Mouse (Mus musculus): Measurements from ENCODE around the gene Atxn1l. TPM values are rescaled to one million over a fixed set of nuclear protein-coding genes. Genes with fewer than 3 reads are reported as not detected.

Gene Atxn1l
- total RNA-seq, 2 experiments from 2014 or later, result 41.0 to 41.8 TPM

GRCm38 (mm10) chr8:109736819-109737218 lies 720 bp downstream of the Atxn1l start:
- DNase-seq (ENCODE audit: low spot score in 2 of 2), result no peak
- intact Hi-C loops (cut with DNase I), result no loop called here

GRCm38 (mm10) chr8:109734018-109734417 lies 3.5 kb downstream of the Atxn1l start:
- DNase-seq (ENCODE audit: low spot score in 2 of 2), result no peak
- intact Hi-C loops (cut with DNase I), result no loop called here

GRCm38 (mm10) chr8:109731012-109731411 lies 6.5 kb downstream of the Atxn1l start:
- DNase-seq (ENCODE audit: low spot score in 2 of 2), result no peak
- intact Hi-C loops (cut with DNase I), result no loop called here

- intact Hi-C loops (cut with DNase I), result no loop called here
- DNase-seq (ENCODE audit: low spot score in 2 of 2), result no peak
Observed at GRCm38 (mm10) chr8:109725106-109725505, 12.4 kb downstream of the Atxn1l start.

GRCm38 (mm10) chr8:109714961-109715360 lies 22.6 kb downstream of the Atxn1l start:
- DNase-seq (ENCODE audit: low spot score in 2 of 2), result no peak
- intact Hi-C loops (cut with DNase I), result loop anchor here (10.0 kb wide), 1 partner anchor 150 kb away; the partner anchor contains the start of gene Phlpp2

GRCm38 (mm10) chr8:109712521-109712920 lies 25.0 kb downstream of the Atxn1l start:
- intact Hi-C loops (cut with DNase I), result loop anchor here (10.0 kb wide), 1 partner anchor 152 kb away; the partner anchor contains the start of gene Phlpp2
- DNase-seq (ENCODE audit: low spot score in 2 of 2), result no peak

GRCm38 (mm10) chr8:109707921-109708320 lies 29.6 kb downstream of the Atxn1l start:
- DNase-seq (ENCODE audit: low spot score in 2 of 2), result no peak
- intact Hi-C loops (cut with DNase I), result loop anchor here (2.0 to 5.0 kb wide), 2 partner anchors 69 to 101 kb away; partner anchors contain the start of gene Dhodh

GRCm38 (mm10) chr8:109706874-109707237 lies 30.7 kb downstream of the Atxn1l start:
- DNase-seq (ENCODE audit: low spot score in 2 of 2), result peak; percentile 58 to 73
- intact Hi-C loops (cut with DNase I), result loop anchor here (5.0 kb wide), 1 partner anchor 100 kb away; the partner anchor contains the start of gene Dhodh

GRCm38 (mm10) chr8:109706076-109706873 lies 31.3 kb downstream of the Atxn1l start:
- peak in 1 of 2 experiments; percentile 36 for DNase-seq (ENCODE audit: low spot score in 2 of 2)
- intact Hi-C loops (cut with DNase I), result loop anchor here (5.0 kb wide), 1 partner anchor 99 kb away; the partner anchor contains the start of gene Dhodh

- intact Hi-C loops (cut with DNase I), result loop anchor here (1.0 to 5.0 kb wide), 2 partner anchors 12 to 98 kb away; partner anchors contain the start of genes Dhodh and Ist1
- peak; percentile 90 to 95 for DNase-seq (ENCODE audit: low spot score in 2 of 2)
Observed at GRCm38 (mm10) chr8:109705320-109706075, 32.0 kb downstream of the Atxn1l start, which contains the start of gene Zfp821. Gene Zfp821, plus strand, starts transcription at chr8:109705546.

- no peak for DNase-seq (ENCODE audit: low spot score in 2 of 2)
- intact Hi-C loops (cut with DNase I), result loop anchor here (1.0 to 5.0 kb wide), 2 partner anchors 11 to 97 kb away; partner anchors contain the start of genes Dhodh and Ist1
Observed at GRCm38 (mm10) chr8:109704565-109705319, 32.8 kb downstream of the Atxn1l start.

GRCm38 (mm10) chr8:109698477-109698876 lies 39.1 kb downstream of the Atxn1l start:
- no peak for DNase-seq (ENCODE audit: low spot score in 2 of 2)
- intact Hi-C loops (cut with DNase I), result no loop called here

- no peak for DNase-seq (ENCODE audit: low spot score in 2 of 2)
- intact Hi-C loops (cut with DNase I), result no loop called here
Observed at GRCm38 (mm10) chr8:109697754-109698153, 39.8 kb downstream of the Atxn1l start.

- intact Hi-C loops (cut with DNase I), result loop anchor here (5.0 kb wide), 1 partner anchor 87 kb away; the partner anchor contains the start of gene Dhodh
- DNase-seq (ENCODE audit: low spot score in 2 of 2), result no peak
Observed at GRCm38 (mm10) chr8:109694154-109694553, 43.4 kb downstream of the Atxn1l start.

GRCm38 (mm10) chr8:109693146-109693900 lies 44.2 kb downstream of the Atxn1l start, which contains the start of gene Ist1:
Gene Ist1, minus strand, starts transcription at chr8:109693260.
- intact Hi-C loops (cut with DNase I), result loop anchor here (1.0 to 5.0 kb wide), 2 partner anchors 12 to 86 kb away; partner anchors contain the start of genes Dhodh and Zfp821
- peak; percentile 96 for DNase-seq (ENCODE audit: low spot score in 2 of 2)

GRCm38 (mm10) chr8:109692443-109693145 lies 44.9 kb downstream of the Atxn1l start:
- intact Hi-C loops (cut with DNase I), result loop anchor here (1.0 to 5.0 kb wide), 2 partner anchors 13 to 85 kb away; partner anchors contain the start of genes Dhodh and Zfp821
- no peak for DNase-seq (ENCODE audit: low spot score in 2 of 2)

- intact Hi-C loops (cut with DNase I), result loop anchor here (5.0 kb wide), 1 partner anchor 84 kb away; the partner anchor contains the start of gene Dhodh
- DNase-seq (ENCODE audit: low spot score in 2 of 2), result no peak
Observed at GRCm38 (mm10) chr8:109691769-109692168, 45.8 kb downstream of the Atxn1l start.

GRCm38 (mm10) chr8:109687248-109687647 lies 50.3 kb downstream of the Atxn1l start:
- no peak for DNase-seq (ENCODE audit: low spot score in 2 of 2)
- intact Hi-C loops (cut with DNase I), result no loop called here

Data from left cerebral cortex, postnatal 36 days (tissue).